Mouse (Mus musculus) c-Kit-positive CD71-negative TER-119-negative erythroid progenitor cells, embryonic 14.5 days (primary cell): ENCODE measurements at regions not wholly inside any gene's neighbourhood (a gene's known extent, or its start where the extent isn't known, plus 50 kb on each side); places are given as distances from the start of the nearest gene placed in this dataset.
"Not testable (repeated sequence)": the region's sequence is repeated elsewhere in the genome, so short reads cannot be mapped to it uniquely, and the experiment has no call there.

Experiments used
- DNase-seq: peaks from one replicate; pipeline ENCODE4 v3.0.0-alpha.2; 2013; ENCODE audit warnings: low read depth

DNA sequence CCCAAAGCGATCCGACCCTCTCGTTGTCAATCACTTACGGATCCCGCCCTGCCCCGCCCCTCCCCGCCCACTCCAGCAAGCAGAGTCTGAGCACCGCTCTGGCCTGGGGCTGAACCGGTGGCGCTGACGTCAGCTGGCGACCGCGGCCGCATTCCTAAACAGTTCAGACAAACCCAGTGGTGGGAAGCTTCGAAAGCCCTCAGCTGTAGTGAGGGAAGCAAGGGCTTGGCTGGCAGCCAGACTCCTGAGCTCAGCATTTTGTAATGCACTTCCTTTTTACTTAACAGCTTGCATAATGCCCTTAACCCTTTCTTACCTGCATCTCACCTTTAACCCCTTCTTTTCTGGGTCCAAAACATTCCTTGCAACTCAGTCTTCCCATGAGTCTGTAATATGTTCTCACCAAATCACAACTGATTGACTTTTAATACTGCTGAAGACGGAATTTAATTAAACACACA, 213.0 kb upstream of the Smim15 start:
- peak; percentile 90 for DNase-seq

DNA sequence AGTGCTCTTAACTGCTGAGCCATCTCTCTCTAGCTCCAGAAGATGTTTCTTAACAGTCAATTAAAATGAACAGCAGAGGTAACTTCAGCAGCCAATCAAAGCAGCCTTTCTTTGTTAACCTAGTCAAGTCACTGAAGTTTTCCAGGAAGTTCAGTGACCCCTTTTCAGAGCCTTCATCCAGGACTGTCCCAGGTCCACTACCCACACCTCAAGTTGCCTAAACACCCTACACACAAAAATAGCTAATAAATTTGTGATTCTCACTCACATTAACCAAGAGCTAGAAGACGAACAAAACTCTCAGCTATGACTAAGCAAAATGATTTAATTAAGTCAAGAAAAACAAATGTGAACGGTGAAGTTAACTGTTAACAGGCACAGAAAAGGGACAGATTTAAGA, 214.0 kb upstream of the Smim15 start:
- no peak for DNase-seq

DNA sequence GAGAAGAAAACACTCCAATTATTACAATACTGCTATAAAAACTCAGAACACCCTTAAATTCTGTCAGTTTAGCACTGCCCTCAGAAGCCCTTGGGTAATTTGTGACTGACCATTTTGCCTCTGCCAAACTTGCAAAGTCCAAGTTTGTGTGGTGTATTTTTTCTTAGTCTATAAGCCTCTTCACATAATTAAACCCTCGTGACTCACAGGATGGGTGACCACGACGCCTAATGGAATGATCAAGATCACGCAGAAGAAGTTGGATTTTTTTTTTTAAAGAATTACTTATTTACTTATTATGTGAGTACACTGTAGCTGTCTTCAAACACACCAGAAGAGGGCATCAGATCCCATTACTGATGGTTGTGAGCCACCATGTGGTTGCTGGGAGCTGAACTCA, 214.4 kb upstream of the Smim15 start:
- no peak for DNase-seq

- no peak for DNase-seq
Observed at GRCm38 (mm10) chr13:107825636-107826035, 218.6 kb upstream of the Smim15 start.

- no peak for DNase-seq
Observed at GRCm38 (mm10) chr13:107823342-107823741, 220.9 kb upstream of the Smim15 start.

DNA sequence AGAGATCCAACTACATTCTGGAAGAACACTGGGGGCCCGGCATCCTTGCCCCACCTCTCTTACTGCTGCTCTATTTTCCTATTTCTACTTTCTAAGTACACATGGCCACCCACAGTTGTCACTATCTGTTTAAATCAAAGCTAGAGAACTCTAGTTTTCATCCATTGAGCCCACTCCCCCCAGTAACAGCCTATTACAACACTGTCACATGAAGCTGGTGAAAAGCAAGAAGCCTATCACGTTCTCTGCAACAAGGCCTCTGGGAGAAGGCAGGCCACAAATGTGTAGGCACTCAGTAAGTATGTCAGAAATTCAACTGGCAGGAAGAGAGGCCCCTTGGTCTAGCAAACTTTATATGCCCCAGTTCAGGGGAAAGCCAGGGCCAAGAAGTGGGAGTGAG, 222.0 kb upstream of the Smim15 start:
- no peak for DNase-seq

DNA sequence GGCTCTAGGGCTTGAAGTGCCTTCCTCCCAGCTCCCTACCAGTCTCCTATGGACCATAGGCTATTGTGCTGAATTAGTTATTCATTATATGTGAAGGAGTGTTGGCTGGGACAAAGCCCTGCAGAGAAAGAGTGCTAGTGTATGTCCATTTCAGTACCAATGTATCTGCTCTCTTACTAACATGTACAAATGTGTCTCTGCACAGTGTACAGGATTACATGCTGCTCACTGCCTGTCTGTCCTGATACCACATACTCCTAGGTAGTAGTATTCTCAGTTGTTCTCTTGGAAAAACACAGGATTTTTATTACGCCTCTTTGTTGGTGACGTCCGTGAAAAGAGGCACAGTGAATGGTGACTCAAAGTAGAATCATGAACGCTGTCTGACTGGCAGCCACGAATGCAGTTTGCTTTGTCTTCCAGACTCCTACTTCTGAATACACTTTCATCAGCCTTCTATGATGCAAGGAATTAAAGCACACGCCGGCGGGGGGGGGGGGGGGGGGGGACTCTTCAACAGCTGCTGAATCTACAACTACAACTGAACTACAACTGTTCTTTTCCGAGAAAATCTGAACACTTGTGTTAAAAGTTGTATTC, 230.6 kb upstream of the Smim15 start:
- no peak for DNase-seq

DNA sequence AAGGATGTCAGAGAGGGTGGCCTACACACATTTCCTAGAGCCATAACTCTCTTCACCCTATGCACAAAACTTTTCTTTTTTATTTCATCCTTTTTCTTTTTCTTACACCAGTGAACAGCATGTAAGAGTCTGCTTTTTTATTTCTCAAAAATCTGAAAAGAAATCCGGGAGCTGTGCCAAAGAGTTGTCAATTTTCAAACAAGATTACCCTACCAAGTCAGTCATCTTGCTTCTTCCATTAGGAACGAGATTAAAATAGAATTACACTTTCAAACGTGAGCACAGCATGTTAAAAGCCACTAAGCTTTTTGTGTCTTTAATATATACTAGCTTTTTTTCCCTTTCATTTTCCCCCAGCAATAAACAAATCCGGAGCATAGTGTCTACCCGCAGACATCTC, 232.2 kb upstream of the Smim15 start:
- no peak for DNase-seq

DNA sequence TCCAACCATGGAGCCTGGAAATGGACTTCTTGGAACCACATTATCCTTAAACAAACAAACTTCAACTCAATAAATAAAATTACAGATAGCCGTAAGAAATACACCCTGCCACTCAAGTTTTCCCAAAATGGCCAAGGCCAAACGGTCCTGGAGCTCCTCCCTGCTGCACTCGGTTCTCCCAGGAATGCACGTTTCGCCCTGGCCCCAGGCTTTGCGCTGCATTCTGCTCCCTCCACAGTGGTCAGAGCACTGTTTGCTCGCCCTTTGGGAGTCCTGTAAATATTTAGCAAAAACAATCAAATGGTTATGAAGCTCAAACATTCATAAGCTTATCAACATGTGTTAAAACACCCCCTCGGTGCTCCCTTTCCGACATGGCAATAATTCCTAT, 233.4 kb upstream of the Smim15 start:
- DNase-seq: no peak

DNA sequence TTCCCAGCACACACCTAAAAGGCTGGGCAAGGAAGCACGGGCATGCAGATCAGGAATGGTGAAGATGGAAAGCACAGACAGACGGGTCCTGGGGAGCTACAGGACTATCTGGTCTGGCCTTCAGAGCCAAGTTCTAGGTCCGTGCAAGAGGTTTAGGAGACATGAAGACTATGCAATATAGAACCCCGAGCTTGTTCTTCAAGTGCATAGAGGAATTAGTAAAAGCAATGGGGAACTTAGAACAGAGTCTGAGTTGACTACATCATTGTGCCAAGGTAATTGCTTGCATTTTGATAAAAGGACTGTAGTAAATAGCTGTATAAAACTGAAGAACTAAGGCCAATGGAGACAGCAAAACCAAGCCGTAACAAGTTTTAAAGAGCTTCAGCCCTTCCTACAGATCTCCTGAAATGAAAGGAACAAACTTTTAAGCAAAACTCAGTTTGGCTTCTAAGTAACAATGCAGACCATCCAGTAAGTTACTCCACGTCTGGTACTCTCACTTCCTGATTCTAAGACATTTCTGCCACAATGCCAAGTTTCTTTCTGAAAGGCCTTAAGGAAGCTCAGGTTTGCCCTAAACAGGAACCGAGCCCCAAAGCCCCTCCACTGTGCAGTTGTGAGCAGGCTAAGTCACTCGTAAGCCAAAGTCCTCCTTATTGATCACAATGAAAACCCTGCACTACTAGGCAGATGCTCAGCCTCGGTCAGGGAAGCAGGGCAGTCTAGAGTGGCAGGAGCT, 234.0 kb upstream of the Smim15 start:
- no peak for DNase-seq

DNA sequence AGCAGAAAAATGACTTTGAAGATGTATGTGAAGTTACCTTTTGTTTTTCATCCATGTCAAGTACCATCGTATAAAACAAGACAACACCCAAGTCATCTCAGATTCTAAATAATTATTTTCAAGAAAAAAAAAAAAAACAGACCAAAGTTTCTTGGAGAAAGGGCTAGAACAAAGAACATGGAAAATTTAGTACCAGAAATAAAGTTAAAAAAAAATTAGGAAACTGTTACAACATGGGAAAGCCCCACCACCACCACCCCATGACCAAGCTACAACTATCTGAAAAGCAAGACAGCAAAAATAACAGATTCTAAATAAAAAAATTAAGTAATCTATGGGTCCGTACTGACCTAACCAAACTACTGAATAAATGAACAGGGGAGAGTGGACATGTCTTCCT, 235.3 kb upstream of the Smim15 start:
- DNase-seq: no peak

DNA sequence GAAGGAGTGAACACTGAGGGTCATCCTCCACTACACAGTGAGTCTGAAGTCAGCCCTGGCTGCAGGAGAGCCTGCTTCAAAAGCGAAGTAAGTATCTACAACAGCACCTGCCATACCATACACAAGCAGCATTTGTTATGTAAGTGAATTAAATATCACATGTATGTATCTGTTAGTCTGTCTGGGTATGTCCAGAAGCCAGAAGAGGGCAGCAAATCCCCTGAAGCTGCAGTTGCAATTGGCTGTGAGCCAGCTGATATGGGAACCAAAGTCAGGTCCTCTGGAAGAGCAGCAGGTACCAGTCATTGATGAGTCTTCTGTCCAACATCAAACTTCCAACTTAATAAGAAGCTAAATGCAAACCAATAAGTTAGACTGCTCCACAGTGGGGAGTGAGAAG, 239.8 kb upstream of the Smim15 start:
- no peak for DNase-seq

DNA sequence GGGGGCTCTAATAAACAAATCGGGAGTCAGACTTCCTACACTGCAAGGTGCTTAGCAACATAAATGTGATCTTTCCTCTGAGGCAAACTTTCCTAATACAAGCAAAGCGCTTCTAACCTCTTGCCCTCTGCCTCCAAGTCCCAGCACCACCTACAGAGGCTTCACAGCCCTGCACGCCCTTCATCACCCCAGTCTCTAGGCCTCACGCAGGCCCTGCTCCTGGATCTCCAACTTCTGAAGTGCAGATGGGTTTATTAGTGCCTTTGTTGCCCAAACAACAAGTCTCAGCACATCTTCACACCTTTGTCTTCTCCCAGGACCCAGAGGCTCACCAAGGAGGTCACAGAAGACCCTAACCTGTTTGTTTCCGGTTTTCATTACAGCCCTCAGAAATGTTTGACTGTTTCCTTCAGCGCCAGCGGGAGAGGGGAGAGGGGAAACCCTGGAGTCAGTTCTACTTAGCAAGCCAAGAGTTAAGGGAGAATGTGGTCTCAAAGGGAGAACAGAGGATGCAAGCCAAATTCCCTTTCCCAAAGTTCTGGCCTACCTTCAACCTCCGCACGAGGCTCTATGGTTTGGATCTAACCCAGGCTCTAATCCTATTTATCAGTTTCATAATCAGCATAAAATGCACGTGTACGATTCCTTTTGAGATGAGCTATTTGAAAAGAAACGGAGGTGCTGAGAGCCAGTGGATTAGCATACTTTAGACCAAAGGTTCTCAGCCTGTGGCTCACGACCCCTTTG, 244.9 kb upstream of the Smim15 start:
- DNase-seq: no peak

- no peak for DNase-seq
Observed at GRCm38 (mm10) chr13:107798144-107798543, 246.1 kb upstream of the Smim15 start.

- DNase-seq: no peak
Observed at GRCm38 (mm10) chr13:107795516-107795915, 248.7 kb upstream of the Smim15 start.

DNA sequence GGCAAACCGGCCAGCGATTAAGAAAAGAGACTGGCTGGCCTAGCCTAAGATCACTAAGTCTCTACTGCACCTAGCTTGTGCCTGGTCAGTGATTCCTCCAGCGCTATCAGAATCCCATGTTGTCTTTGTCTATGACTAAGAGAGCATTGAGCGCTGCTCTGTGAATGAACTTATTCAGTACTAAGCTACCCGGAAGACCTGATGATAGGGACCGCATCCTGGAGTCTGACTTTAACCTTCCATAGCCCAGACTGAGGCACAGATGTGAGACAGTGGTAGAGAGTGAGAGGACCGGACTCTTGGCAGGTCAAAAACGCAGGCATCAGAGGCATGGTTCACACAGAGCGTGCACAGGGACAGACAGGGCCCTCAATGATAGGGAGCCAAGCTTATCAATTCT, 252.5 kb upstream of the Smim15 start:
- no peak for DNase-seq

- DNase-seq: no peak
Observed at GRCm38 (mm10) chr13:107784971-107785370, 259.3 kb upstream of the Smim15 start.

DNA sequence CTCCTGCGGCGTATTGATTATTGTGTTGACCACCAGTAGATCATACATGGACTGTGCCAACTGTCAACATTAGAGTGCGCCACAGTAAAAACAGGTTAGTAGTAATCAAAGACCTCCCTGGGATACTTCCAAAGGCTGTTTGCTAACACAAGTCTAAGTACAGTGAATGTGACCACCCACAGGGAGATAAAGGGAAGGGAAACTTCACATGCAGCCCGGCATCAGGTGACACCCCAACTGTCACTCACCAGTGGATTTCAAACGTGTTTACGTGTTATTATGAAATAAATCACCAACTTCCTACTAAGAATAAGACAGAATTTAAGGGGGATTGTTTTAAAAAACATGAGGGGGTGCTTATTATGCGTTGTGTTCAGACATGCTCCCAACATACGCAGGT, 262.5 kb upstream of the Smim15 start:
- no peak for DNase-seq

DNA sequence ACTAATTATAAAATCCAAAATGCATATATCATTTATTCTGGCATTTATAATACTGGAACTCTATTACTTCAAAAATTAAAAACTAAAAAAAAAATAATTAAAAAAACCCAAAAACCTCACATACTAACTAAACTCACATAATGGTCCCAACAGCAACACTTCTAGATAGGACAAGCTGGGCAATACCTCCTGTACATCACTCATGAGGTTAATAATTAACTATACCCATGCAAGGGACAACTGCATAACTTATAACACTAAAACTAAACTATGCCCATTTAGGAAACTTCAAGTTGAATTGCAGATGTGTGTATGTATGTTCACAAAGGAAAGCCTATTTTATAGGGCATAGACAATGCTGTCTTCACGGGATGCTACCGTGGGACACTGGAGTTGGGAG, 263.0 kb upstream of the Smim15 start:
- DNase-seq: no peak

- no peak for DNase-seq
Observed at GRCm38 (mm10) chr13:107779591-107779990, 264.7 kb upstream of the Smim15 start.

GRCm38 (mm10) chr13:107774499-107774898, 269.7 kb upstream of the Smim15 start:
- DNase-seq: not testable (repeated sequence)

DNA sequence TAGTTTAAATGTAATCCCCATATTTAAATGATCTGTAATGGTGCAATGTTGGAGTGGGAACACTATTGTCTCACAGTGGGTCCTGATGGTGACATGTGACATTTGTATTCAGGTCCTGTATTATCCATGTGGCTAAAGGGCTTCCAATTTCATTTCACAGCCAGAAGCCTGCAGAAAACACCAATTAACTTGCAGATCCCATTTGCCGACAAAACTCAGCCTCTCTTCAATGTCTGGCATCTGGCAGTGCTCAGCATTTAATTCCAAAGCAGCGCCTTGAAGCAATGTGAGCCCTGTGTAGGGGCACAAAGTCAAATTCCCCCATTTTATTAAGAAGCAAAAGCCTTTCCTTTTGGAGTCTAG, 277.0 kb upstream of the Smim15 start:
- no peak for DNase-seq
